Mouse (Mus musculus): ENCODE measurements at regions not wholly inside any gene's neighbourhood (a gene's known extent, or its start where the extent isn't known, plus 50 kb on each side); places are given as distances from the start of the nearest gene placed in this dataset.

DNA sequence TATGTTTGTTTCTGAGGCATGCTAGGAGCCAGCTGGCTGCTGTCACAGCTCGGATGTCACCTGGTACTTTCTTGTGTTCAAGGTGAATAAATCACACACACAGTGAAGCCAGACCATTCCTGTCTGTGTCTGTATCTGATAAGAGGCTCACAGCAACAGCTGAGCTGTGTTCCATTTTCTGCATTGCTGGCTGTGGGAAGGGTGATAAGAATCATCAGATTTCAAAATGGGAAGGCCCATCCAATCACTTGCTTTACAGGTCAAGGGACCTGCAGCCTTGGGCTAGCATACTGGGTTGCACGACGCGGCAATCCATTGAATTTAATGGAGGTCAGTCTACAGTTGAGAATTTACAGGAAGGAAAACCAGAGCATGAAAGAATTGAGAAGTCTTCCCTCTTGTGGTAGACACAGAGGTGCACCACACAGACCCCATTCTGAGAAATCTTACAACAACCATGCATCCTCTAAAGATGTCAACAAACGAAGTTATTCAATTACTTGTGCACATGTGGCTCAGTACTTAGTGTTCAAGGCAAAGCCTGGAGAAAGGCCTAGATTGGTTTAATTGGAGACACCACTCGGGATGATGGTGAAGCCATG lies 135.2 kb downstream of the Gm12728 start:
- H3K9me3 ChIP-seq: no peaks in the 10 kb centered on the region
- no peak for ATAC-seq (replicated peaks)
- no peak overlapping the region for H3K9ac ChIP-seq (replicated peaks)
- no peaks in the 10 kb centered on the region for H3K36me3 ChIP-seq
- 90% methylated on average over 6 of the region's 6 CpGs for WGBS
- no peak overlapping the region for H3K27ac ChIP-seq (replicated peaks)
- no peak overlapping the region for H3K4me3 ChIP-seq
- no peaks in the 10 kb centered on the region for H3K4me1 ChIP-seq
- no peaks in the 10 kb centered on the region for H3K27me3 ChIP-seq
- no peak overlapping the region for H3K4me2 ChIP-seq (replicated peaks)

DNA sequence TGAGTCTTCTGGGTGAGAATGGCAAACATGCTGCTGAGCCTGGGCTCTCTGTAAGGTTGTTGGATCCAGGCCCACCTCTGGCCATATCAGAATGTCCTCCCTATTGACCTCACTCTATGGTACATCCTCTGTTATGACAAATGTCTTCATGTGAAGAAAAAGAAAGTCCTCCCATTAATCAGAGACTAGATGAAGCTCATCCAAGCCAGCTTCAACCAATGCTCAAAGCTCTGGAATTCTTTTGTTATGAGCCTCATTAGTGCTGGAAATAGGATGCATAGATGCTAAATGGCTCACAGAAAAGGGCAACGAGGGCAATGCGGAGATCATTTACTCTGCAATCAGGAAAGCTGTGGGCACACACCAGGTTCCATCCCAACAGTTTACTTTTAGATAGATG lies 135.8 kb downstream of the Gm12728 start:
- Histone ChIP-seq H3K9ac (replicated peaks) (no peak overlapping the region), H3K4me2 (replicated peaks) (no peak overlapping the region), H3K4me1 (no peaks in the 10 kb centered on the region), H3K4me3 (no peak overlapping the region), H3K27ac (replicated peaks) (no peak overlapping the region), H3K27me3 (no peaks in the 10 kb centered on the region), H3K9me3 (no peaks in the 10 kb centered on the region), H3K36me3 (no peaks in the 10 kb centered on the region)
- no peak for ATAC-seq (replicated peaks)
- WGBS: 92% methylated on average over 2 of the region's 2 CpGs

DNA sequence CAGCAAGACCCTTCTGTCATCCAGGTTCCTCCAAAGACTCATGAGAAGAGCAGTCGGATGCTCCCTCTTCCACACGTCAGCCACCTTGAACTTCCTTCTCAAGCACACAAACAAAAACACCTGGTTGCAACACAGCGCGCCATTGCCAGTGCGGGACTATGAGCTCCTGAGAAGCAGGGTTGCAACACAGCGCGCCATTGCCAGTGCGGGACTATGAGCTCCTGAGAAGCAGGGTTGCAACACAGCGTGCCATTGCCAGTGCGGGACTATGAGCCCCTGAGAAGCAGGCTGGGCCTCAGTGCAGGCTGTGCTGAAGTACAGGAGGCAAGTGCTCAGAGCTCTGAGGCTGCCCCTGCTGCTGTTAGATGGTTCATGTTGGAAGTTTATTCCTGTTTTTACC lies 140.0 kb downstream of the Gm12728 start:
- no peaks in the 10 kb centered on the region for H3K36me3 ChIP-seq
- H3K9me3 ChIP-seq: no peaks in the 10 kb centered on the region
- H3K27me3 ChIP-seq: no peaks in the 10 kb centered on the region
- H3K4me2 ChIP-seq (replicated peaks): no peak overlapping the region
- no peak overlapping the region for H3K27ac ChIP-seq (replicated peaks)
- H3K4me1 ChIP-seq: no peaks in the 10 kb centered on the region
- H3K9ac ChIP-seq (replicated peaks): no peak overlapping the region
- no peak overlapping the region for H3K4me3 ChIP-seq
- no peak for ATAC-seq (replicated peaks)
- 94% methylated on average over 10 of the region's 10 CpGs for WGBS

DNA sequence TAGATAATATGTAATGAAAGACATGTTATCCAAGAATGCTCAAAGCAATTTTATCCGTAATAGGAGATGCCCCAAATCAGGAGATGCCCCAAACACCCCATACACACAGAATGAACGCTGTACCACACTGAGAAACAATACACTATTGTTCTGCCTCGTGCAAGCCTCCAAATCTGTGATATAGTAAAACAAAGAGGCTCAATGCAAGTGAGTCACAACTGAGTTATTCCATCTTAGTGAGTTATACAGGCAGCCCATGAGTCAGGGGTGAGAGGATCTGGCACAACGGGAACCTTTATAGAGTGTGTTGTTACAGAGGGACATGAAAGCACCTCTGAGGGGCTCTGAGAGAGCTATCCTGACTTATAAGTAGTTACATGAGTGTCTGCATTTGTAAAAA lies 145.3 kb downstream of the Gm12728 start:
- Histone ChIP-seq H3K4me1 (0 out of 2 replicates have a peak, but pooled peaks cover 2% of the 10 kb centered on the region), H3K4me2 (replicated peaks) (no peak overlapping the region), H3K27me3 (no peaks in the 10 kb centered on the region), H3K9me3 (no peaks in the 10 kb centered on the region), H3K9ac (replicated peaks) (no peak overlapping the region), H3K36me3 (no peaks in the 10 kb centered on the region), H3K4me3 (no peak overlapping the region), H3K27ac (replicated peaks) (no peak overlapping the region)
- no peak for ATAC-seq (replicated peaks)
- 45% methylated on average over 4 of the region's 4 CpGs for WGBS

DNA sequence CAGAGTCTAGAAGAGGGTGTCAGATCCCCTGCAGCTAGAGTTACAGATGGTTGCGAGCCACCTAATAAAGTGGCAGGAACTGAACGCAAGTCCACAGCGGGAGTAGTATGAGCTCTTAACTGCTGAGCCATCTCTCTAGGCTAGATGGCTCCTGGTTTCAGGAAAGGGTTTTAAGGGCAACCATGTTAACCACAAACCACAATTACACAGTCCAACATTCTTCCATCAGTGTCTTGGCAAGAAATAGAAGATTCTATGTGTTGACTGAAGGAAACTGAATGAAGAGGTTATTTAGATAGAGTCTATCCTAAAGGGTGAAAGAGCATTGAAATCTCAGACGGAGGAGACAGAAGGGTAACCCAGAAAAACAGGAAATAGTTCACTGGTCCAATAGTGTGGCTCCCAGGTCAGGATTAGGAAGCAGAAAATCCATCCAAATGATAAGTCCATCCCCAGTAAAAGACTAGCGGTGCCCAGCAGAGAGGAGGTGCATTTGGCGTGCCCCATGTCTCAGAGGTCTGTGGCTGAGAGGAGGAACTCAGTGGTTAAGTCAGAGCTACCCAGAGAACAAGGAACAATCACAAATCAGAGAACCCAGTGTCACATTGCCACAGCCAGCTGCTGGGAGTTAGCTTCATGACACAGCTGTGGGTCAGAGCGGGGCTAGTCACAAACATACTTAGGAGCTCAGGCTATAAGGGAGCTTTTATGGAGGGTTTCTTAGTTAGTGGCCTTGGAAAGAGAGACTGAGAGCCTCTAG lies 147.3 kb downstream of the Gm12728 start:
- no peak overlapping the region for H3K9ac ChIP-seq (replicated peaks)
- no peaks in the 10 kb centered on the region for H3K27me3 ChIP-seq
- no peak overlapping the region for H3K4me3 ChIP-seq
- WGBS: 92% methylated on average over 7 of the region's 7 CpGs
- H3K27ac ChIP-seq (replicated peaks): no peak overlapping the region
- ATAC-seq (replicated peaks): no peak
- no peaks in the 10 kb centered on the region for H3K36me3 ChIP-seq
- H3K9me3 ChIP-seq: no peaks in the 10 kb centered on the region
- H3K4me2 ChIP-seq (replicated peaks): no peak overlapping the region
- H3K4me1 ChIP-seq: 0 out of 2 replicates have a peak, but pooled peaks cover 2% of the 10 kb centered on the region

DNA sequence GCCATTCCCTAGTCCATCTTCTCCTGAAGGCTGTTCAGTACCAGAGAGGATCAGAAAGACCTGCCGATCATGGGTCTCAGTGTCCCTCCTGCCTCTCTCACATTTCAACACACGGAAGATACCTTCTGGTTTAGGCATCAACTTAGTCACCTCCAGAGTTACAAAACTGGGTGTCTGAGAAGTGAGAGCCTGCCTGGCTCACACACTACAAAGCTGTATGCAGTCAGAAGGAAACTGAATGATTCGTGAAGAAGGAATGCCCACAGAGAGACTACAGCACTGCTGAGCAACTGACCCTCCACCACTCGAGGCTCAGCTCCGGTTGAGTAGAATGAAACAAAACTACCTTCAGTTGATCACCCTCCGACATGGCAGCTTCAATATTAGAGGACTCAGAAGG lies 147.9 kb downstream of the Gm12728 start:
- Histone ChIP-seq H3K27me3 (no peaks in the 10 kb centered on the region), H3K9me3 (no peaks in the 10 kb centered on the region), H3K4me1 (0 out of 2 replicates have a peak, but pooled peaks cover 2% of the 10 kb centered on the region), H3K4me3 (no peak overlapping the region), H3K36me3 (no peaks in the 10 kb centered on the region), H3K9ac (replicated peaks) (no peak overlapping the region), H3K4me2 (replicated peaks) (no peak overlapping the region), H3K27ac (replicated peaks) (no peak overlapping the region)
- WGBS: 85% methylated on average over 6 of the region's 6 CpGs
- no peak for ATAC-seq (replicated peaks)

DNA sequence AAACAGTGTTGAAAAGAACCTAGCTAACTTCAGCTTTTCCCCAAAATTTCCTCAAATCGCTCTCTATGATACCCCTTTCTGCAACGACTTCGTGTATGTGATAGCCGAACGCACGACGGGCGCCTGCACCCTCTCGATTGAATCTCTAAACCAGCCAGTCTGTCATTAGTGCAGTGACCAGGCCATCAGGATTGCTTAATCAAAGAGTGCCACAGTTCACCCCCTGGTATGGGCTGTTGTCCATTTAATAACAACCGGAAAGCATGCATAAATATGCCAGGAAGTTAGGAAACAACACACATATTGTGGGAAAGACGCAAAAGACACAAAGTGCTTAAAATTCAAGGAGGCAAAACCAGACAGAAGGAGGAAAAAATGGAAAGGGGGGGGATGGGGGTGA lies 149.2 kb downstream of the Gm12728 start:
- Histone ChIP-seq H3K27me3 (no peaks in the 10 kb centered on the region), H3K4me3 (no peak overlapping the region), H3K4me1 (0 out of 2 replicates have a peak, but pooled peaks cover 2% of the 10 kb centered on the region), H3K9me3 (no peaks in the 10 kb centered on the region), H3K4me2 (replicated peaks) (no peak overlapping the region), H3K36me3 (no peaks in the 10 kb centered on the region), H3K27ac (replicated peaks) (no peak overlapping the region), H3K9ac (replicated peaks) (no peak overlapping the region)
- ATAC-seq (replicated peaks): no peak
- WGBS: 77% methylated on average over 11 of the region's 11 CpGs

DNA sequence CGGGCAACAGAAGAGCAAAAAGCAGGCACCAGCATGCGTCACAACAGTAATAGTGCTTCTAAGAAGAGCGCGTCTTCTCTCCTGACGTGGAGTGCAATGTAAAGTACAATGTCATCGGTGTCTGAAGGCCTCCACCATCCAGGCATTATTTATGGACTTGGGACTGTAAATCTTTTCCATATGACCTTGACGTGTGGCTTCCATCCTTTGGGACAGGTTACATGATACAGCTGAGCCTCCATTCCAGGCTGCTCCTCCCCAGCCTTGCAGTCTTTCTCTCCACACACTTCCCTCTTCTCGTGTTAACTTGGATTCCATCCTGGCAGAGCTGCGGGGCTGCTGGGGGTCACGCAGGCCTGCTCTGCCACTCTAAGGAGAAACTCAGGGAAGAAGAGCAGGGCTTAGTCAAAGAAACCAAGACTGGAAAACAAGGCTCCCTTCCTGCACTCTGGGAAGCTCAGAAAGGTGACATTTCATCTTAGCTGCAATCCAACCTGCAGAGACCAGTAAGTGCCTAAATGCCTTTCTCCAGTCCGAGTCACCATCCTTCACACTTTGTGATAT lies 150.0 kb downstream of the Gm12728 start:
- Histone ChIP-seq H3K4me3 (no peak overlapping the region), H3K9me3 (no peaks in the 10 kb centered on the region), H3K36me3 (no peaks in the 10 kb centered on the region), H3K9ac (replicated peaks) (no peak overlapping the region), H3K27me3 (no peaks in the 10 kb centered on the region), H3K4me1 (0 out of 2 replicates have a peak, but pooled peaks cover 4% of the 10 kb centered on the region), H3K27ac (replicated peaks) (no peak overlapping the region), H3K4me2 (replicated peaks) (no peak overlapping the region)
- ATAC-seq (replicated peaks): no peak
- WGBS: 90% methylated on average over 11 of the region's 11 CpGs

DNA sequence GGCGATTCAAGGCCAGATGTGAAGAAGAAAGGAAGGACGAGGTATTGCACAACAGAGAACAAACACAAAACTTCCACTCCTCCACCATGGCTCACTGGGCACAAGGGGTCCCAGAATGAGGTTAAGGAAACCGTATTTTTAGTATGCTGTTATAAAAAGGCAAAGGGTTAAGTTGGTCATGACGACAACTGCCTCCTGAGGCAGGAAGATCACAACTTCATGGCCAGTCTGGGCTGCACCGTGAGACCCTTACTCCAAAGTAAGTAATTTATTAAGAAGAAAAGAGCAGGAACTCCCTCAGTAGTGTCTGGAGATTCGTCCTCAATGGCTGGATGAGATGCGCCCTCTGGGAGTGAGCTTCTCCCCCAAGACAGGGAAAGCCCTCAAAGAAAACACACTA lies 151.2 kb downstream of the Gm12728 start:
- no peak for ATAC-seq (replicated peaks)
- Histone ChIP-seq H3K4me3 (no peak overlapping the region), H3K9me3 (no peaks in the 10 kb centered on the region), H3K36me3 (no peaks in the 10 kb centered on the region), H3K4me2 (replicated peaks) (no peak overlapping the region), H3K4me1 (0 out of 2 replicates have a peak, but pooled peaks cover 4% of the 10 kb centered on the region), H3K27ac (replicated peaks) (no peak overlapping the region), H3K27me3 (no peaks in the 10 kb centered on the region), H3K9ac (replicated peaks) (no peak overlapping the region)
- 92% methylated on average over 7 of the region's 7 CpGs for WGBS

DNA sequence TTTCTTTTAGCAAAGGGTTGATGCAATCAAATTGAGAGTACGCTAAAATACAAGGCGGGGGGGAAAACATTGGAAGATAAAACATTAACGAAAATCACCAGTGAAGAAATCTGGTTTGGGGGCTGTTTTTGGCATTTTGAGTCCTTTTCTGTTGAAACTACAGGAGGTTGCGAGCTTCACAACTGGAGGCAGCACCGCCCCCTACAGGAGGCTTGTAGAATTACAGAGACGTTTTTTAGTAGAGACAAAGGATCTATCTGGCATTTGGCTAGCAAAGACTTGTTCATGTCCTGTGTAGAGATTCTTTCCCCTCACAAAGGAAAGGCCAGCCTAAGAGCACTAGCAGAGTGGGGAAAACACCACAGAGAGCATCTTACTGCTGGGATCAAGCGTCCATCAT lies 152.1 kb downstream of the Gm12728 start:
- no peak overlapping the region for H3K4me3 ChIP-seq
- H3K36me3 ChIP-seq: no peaks in the 10 kb centered on the region
- H3K9me3 ChIP-seq: no peaks in the 10 kb centered on the region
- 0 out of 2 replicates have a peak, but pooled peaks cover 4% of the 10 kb centered on the region for H3K4me1 ChIP-seq
- H3K27ac ChIP-seq (replicated peaks): no peak overlapping the region
- WGBS: 43% methylated on average over 7 of the region's 7 CpGs
- no peak for ATAC-seq (replicated peaks)
- H3K4me2 ChIP-seq (replicated peaks): no peak overlapping the region
- no peak overlapping the region for H3K9ac ChIP-seq (replicated peaks)
- H3K27me3 ChIP-seq: no peaks in the 10 kb centered on the region

DNA sequence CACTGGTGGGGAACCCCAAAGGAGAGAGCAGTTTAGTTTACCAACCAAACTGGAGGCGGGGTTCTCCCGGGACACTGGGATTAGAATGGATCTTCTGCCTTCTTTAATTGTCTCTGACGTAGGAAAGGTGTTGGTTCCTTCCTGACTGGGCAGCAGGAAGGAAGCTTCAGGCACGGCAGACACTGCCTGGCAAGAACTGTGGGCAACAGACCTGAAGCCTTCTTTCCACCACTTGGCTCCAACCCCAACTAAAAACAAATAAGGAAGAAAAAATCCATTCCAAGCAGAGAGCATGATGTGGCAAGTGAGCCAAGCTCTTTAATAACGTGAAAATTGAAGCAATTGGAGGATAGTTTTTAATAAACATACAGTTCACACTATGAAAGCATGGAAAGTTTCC lies 155.3 kb downstream of the Gm12728 start:
- Histone ChIP-seq H3K36me3 (no peaks in the 10 kb centered on the region), H3K4me3 (no peak overlapping the region), H3K27ac (replicated peaks) (no peak overlapping the region), H3K9me3 (no peaks in the 10 kb centered on the region), H3K4me2 (replicated peaks) (no peak overlapping the region), H3K9ac (replicated peaks) (no peak overlapping the region), H3K4me1 (0 out of 2 replicates have a peak, but pooled peaks cover 2% of the 10 kb centered on the region), H3K27me3 (no peaks in the 10 kb centered on the region)
- WGBS: 76% methylated on average over 5 of the region's 5 CpGs
- no peak for ATAC-seq (replicated peaks)

DNA sequence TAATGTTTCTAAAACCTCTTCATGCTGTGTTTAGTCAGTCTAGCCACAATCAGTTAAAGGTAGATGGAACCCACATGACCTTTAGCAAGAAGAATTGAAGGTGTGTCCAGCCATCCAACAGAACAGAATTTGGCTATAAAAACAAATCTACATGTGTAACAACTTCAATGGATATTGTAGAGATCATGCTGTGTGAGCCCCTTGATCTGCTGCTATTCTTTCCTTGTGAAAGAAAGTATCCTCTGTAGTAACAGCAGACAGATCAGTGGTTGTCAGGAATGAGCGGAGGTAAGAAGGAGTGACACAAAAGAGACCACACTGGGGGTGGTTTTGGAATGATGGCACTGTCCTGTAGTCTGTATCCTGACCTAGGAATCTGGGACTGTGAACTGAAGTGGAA lies 156.3 kb downstream of the Gm12728 start:
- no peak for ATAC-seq (replicated peaks)
- no peaks in the 10 kb centered on the region for H3K27me3 ChIP-seq
- WGBS: 73% methylated on average over 1 of the region's 1 CpGs
- H3K27ac ChIP-seq (replicated peaks): no peak overlapping the region
- 0 out of 2 replicates have a peak, but pooled peaks cover 2% of the 10 kb centered on the region for H3K4me1 ChIP-seq
- H3K9ac ChIP-seq (replicated peaks): no peak overlapping the region
- no peak overlapping the region for H3K4me3 ChIP-seq
- H3K36me3 ChIP-seq: no peaks in the 10 kb centered on the region
- no peaks in the 10 kb centered on the region for H3K9me3 ChIP-seq
- no peak overlapping the region for H3K4me2 ChIP-seq (replicated peaks)

All from forebrain, embryonic 15.5 days (tissue).